Mouse (Mus musculus): ENCODE measurements at regions not wholly inside any gene's neighbourhood (a gene's known extent, or its start where the extent isn't known, plus 50 kb on each side); places are given as distances from the start of the nearest gene placed in this dataset. TPM values are rescaled to one million over a fixed set of nuclear protein-coding genes. Genes with fewer than 3 reads are reported as not detected.

DNA sequence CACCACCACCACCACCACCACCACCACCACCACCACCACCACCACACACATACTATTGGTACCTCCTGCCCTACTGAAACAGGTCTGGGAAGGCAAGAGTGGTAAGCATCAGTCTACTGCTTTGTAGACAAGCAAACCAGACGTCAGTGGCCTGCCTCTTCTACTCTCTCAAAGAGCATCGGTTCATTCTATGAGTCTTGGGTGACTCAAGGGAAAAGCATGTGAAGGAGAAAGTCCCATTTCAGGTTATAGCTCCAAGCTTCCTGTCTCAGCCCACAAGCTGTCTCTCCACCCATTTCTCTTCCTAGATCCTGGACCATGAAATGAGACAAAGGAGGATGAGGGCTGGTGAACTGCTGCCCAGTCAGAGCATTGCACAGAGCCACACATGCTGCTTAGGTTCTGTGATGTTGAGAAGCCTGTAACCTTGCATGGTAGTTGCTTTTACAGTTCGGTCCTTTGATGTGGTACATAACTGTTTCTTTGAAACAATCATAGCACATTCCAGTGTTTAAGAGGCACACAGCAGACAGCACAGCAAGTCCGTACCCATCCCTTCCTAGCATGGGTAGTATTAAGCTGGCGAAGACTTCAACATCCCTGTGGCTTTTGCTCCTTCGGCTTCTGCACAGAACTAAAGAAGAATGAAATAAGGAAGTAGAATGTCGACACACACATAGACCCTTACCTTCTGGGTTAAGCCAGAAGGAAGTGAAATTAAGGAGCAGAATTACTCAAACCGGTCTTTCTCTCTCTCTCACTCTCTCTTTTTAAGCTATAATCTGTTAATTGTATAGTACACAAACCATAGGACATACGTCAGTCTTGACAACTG is 262.7 kb downstream of the Gm19410 start:
- intact Hi-C loops (cut with DNase I) = no loop called here

DNA sequence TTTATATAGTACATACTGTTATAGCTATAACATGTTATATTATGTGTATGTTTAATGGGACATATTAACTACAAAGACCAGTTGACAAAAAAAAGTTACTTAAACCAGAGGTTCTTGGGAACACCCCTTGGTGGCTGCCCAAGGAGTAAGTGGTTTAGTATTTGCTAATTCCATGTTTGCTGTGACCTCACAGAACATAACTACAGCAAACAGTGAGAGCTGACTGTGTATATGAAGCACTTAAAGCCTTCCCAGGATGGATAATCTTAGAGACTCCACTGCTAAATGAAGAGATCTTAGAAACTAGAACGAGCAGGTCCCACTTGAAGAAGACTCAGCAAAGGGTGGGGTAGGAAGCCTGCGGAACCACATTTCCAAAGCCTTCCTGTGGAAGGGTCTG is 263.9 kb downstream of the Gm19410 start:
- DNase-seq (ENCODE audit: low spot score) = no peak
- intact Hi-C loops (cut with DNase I) = no loop called here

More for the DNA sequence above, 262.7 kb downstream of the Gm19410 start:
- DNase-seq (ENCODE audit: low spot score) = no peak

DNA sequence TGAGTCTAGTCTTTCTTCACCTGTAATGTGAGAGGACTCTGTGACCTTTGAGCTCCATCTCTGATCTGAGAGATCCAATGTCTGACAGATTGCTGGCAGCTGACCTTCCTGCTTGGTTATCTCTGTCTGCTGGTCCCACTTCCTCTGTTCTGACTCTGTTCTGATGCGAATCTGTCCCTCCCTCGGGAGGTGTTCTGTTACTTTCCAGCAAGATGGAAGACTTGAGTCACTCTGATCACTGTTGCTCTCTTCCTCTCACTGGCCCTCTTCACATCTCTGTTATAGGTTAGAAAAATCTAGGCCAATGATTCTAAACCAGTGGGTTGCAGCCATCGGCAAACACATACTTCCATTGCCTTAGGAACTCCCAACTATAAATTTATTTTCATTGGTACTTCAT is 264.6 kb downstream of the Gm19410 start:
- intact Hi-C loops (cut with DNase I) = no loop called here
- no peak for DNase-seq (ENCODE audit: low spot score)

DNA sequence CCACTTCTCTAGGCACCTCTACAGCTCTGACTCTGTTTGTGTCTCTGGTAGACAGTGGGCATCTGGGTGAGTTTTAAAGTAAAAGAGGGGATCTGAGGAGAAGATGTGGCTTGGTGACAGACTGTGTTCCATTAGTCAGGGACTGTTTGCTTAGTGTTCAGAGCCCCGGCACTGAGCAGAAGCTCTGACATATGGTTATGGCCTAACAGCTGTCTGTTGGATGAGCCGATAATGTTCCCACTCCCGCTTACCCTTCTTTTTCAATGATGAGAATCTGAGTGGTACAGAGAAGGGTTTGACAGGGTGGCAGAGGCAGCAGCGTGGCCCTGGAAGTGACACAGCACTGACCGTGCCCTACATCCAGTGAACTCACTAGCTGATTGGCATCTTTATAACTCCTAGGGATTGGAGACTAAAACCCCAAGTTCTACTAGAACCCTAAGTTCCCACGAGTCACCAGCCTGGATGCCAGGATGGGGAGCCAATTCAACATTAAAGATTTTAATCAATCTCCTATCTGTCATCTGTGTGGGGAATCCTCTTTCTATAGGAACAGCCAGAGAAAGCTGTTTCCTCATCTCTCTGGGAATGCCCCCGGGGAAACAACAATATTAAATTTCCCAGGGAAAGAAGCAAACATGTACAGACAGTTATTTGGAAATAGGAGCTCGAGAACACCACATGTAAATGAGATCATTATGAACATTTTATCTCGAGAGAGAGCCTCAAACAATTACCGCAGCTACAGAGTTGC is 266.6 kb downstream of the Gm19410 start:
- intact Hi-C loops (cut with DNase I) = no loop called here
- DNase-seq (ENCODE audit: low spot score) = no peak

DNA sequence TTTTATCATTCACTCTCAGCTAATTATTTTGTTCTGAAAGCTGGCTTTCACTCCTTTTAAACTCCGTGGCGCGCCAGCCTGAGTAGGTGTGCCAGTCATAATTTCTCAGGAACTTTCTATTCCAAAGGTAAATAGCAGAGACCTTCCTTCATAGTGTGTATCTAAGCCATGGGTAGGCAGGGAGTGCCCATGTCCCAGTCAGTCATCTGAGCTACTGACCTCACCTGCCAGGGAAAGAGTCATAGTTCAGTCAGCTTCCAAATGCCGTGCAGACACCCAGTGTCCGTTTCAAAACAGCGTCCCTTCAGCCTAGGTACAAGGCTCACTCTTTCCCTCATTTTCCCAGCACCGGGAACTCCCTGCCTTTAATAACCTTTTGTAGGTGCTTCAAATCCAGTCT is 269.7 kb downstream of the Gm19410 start:
- intact Hi-C loops (cut with DNase I) = no loop called here
- DNase-seq (ENCODE audit: low spot score) = no peak

DNA sequence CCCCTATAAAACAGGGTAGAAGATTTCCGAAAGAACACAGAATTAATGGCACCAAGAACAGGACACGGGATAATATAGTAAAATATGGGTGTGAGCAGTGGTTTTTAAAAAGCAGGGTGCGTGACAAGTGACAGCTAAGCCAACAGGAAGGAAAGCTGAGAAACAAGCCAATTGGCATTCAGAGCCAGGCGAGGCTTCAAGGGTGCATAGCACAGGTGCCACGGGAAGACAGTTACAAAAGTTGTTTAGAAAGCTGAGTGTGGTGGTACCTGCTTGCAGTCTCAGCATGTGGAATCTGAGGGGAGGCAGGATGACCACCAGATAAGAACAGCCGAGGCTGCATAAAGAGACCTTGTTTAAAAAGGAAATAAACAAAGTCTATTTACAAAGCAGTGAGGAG is 270.7 kb downstream of the Gm19410 start:
- DNase-seq (ENCODE audit: low spot score) = no peak
- intact Hi-C loops (cut with DNase I) = no loop called here

DNA sequence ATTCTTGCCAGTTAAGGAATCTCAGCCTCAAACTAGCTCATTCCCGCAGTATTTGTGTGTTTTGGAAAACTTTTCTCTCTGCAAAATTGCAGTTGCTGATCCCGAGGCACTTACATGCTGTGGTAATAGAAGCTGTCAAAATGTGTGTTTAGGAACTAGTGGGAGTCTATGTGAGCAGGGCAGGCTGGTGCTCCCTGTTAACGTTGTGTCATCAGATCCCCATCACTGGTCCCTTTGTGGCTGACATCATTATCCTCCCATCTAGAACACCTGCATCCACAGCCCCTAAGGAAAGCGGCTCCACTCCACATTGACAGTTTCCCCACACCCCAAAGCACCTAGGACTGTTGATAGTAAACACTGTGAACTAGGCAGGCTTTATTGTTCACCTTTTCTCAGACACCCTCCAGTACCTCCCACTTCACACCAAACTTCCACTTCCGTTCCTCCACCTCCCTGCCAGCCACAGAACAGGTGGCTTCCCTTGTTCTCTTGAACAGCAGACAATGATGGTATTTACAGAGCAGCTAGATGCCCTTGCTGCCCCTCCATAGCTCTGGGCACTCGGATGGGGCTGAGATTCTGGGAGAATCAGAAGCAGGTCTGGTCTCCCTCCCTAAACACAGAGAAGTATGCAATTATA is 275.8 kb downstream of the Gm19410 start:
- intact Hi-C loops (cut with DNase I) = no loop called here
- no peak for DNase-seq (ENCODE audit: low spot score)

DNA sequence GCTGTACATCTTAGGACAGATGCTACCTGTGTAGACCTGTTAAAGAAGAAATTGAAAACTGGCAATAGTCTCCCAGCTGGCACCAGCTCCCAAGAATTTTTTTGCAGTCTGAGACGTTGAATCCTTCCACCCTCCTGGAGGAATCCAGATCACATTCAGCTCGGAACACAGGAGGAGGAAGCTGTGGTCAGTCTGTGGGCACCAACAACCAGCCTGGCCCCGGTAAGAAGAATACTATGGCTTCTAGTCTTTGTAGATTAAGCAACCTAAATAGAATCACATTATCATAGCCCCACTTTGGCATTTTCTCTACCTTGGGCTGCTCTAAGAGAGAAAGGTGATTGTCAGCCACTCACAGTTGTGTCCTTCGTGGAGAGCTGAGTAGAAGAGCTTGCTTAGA is 277.0 kb downstream of the Gm19410 start:
- intact Hi-C loops (cut with DNase I) = no loop called here
- DNase-seq (ENCODE audit: low spot score) = no peak

Small RNAs in the stretch of these regions (microRNA-seq; reads per million reads assigned to microRNA genes)
- not detected for gene Gm22030
